Mouse (Mus musculus): Measurements from ENCODE around the gene Irf2bp2.

GRCm38 (mm10) chr8:126540298-126540697 lies 53.5 kb downstream of the Irf2bp2 start:
- TF ChIP-seq GATA1 (IDR thresholded peaks at IDR 0.05; ENCODE audit: borderline replicate concordance, low read length) (no peak), FLI1 (IDR thresholded peaks at IDR 0.05; ENCODE audit: low read length) (no peak)
